Mouse (Mus musculus) gastrocnemius, adult 18-20 months (tissue): Measurements from ENCODE around the gene Zfp810. TPM values are rescaled to one million over a fixed set of nuclear protein-coding genes. Genes with fewer than 3 reads are reported as not detected.
A peak's percentile ranks its signal among the peaks of the same experiment; 100 is the strongest.
"Not testable (repeated sequence)": the region's sequence is repeated elsewhere in the genome, so short reads cannot be mapped to it uniquely, and the experiment has no call there.

Experiments
- DNase-seq: peaks from one replicate; pipeline ENCODE4 v3.0.0; 2021; ENCODE audit warnings: low spot score
- long read RNA-seq, 2 experiments: library from polyadenylated mRNA; stranded (forward); transcript quantifications; one replicate each; pipeline ENCODE4 v2.0.0; 2021
- total RNA-seq, 2 experiments: library from RNA; stranded (reverse); gene quantifications; 2 replicates each; pipeline ENCODE4 v1.2.3; 2021

The Zfp810 gene
- total RNA-seq = under 1 TPM; 0.34 to 0.36 TPM
- long read RNA-seq, experiment 1, partial matches to known transcripts = 0 of 1 reads
- long read RNA-seq, experiment 1, other reads (novel, unspliced or antisense) = 0 of 1 reads
- long read RNA-seq, experiment 2, partial matches to known transcripts = 0 of 1 reads
- long read RNA-seq, experiment 2, other reads (novel, unspliced or antisense) = 0 of 1 reads

DNA sequence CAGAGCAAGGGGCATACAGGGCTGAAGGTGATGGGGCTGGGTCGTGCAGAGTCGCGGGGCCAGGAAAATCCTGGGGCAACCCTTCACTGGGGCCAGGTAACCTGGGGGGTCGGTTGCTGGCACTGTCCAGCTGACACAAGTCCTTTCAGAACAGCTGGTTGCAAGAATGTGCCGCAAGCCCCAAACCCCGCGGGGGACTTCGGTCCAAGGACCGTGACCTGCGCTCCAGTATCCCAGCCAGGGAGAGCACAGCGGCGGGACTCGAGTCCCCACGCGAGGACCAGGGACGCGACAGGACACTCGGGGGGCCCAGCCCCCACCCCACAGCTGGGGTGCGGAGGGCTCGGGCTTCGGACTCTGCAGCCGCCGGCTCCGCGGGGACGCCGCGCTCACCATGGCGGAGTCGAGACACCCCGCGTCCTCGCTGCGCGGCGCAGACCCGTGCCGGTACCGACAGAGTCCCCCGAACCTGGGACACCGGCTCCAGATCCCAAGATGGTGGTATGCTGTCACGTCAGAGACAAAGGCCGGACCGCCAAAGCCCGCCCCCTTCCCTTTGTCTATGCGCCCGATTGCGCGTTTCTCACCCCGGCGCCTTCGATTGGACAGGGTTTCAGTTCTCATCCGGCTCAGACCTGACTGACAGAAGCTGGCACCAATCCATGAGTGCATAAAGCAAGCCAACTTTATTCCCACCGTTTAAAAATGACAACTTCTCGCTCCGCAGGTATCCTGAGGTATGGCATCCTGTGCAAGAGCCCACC is at the start of gene Zfp810:
Zfp810 (minus strand) TSS at position 493 of the 764 bp plus-strand sequence.
- peak; percentile 76 for DNase-seq

DNA sequence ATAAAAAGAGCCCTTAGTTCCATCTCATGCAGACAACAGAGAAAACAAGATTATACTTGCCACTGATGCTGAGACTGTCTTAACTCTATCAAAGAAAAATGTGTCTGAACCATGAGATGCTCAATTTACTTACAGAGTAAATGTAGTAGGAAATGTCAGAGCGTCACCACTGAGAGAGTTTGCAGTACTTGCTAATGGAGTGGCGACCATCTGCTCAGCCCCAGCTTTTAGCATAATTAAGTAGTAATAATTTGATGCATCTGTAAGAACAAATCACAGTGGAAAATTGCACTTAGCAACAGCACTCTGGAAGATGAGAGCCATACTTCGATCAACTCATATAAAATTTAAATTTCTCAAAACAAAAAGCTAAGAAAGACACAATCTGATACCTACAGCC is 48.5 kb upstream of the Zfp810 start:
- no peak for DNase-seq

DNA sequence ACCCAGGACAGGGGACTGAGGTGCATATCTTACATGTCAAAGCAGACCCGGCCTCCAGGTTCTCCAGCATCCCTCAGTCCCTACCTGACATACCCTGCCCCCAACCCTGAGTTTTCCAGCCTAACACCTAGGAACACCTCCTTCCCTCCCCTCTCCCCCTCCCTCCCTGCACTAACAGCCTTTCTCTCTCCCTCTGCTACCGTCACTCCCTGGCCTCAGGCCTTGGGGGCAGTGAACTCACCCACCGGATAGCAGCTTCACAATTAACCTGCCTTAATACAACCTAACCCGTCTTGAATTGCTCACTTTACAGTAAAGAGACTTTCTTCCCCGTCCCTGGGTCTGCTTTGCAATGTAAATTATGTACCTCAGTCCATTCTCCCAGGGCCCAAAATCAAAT is 46.5 kb upstream of the Zfp810 start:
- DNase-seq = no peak

DNA sequence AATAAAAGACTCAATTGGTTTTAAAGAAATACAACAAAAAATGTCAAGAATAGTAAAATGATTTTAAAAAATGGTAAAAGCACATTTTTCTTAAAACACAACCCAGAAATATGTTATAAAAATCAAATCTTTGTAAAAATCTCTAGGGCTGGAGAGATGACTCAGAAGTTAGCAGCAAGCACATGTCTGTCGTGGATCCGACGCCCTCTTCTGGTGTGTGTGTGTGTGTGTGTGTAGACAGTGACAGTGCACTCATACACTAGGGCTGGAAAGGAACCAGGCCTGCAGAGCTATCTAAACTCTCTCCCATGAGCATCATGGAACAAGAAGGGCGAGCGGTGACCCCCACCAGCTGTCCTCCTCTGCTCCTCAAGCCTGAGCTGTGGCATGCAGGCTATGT is 46.0 kb upstream of the Zfp810 start:
- DNase-seq = no peak

DNA sequence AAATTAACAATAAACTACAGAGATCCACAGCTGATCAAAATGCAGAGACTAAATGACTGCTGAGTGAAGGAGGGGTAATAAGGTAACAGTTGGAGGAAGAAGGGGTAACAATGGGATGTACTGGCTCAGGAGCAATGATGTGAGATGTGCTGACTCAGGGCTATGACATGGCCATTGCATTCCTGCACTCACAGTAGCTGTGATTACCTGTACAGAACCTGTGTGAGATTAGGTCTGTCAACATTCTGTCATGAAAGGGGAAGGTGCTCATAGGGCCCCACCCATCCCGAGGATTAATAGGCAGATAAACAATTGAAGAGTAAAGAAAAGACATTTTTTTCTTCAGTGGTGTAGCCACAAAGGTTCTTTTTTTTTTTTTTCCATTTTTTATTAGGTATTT is 32.9 kb upstream of the Zfp810 start:
- no peak for DNase-seq

DNA sequence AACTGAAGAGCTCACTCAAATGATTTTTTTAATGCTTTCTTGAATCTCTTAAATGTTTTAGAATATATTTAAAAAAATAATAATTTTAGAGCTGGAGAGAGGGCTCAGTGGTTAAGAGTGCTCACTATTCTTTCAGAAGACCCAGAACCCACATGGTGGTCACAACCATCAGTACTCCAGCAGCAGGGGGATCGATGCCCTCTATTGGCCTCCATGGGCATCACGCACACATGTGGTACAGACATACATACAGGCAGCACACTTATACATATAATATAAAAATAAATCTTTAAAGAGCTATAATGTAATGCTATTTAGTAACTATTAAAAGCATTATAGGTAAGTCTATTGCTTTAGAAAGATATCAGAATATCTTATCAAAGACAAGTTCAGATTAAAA is 29.8 kb upstream of the Zfp810 start:
- DNase-seq = no peak

DNA sequence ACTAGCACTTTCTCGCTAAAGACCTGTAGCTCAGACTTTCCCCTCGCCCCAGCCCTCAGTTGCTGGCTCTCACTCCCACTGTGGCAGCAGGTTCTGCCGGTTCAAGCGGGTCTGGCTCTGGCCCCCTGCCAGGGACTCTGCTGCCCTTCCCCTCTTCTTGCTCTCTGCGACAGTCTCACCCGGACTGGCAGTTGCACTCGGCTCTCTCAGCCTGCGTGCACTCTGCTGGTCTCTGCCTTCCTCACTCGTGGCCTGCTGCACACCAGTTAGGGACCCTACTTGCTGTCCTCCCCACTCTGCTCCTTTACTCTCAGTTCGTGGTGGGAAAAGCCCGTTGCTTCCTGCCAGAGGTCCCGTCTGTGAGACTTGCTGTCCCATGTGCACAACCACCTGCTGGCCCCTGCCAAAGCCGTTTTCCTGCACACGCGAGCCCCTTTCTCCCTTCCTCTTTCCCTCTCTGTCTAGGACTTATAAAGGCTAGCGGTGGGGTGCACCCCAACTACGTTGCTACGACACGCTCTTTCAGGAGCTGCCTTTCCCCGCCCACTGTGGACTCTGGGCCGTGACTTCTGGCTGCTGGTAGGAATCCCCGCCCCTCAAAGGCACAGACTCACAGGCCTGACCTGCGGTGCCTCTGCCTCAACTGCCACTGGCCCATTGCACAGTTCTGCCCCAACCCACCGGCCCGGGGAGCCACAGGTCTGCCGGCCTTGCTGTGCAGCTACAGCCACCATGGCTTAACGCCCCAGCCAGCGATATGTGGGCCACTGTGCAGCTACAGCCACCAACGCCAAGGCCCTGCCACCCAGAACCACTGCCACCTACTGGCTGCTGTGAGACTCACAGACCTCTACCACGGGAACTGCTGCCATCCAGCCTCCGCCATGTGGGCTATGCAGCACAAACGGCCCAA is 20.3 kb upstream of the Zfp810 start:
- peak; percentile 82 for DNase-seq

DNA sequence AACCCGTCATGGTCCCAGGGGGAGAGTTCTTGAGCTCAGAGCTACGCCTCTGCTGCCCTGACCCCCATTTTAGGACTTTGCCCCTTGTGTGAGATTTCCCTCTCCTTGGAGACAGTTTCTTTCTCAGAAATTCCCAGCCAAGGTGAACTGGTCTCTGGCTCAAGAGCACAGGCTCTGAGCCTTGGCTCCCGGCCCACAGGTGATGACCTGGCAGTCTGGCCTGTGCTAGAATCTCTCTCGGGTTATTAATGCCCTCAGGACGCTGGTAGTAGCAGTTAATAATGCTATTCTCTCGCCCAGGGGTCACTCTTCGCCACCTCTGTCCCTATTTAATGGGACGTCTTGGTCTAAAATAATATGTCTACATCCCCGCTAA is 19.6 kb upstream of the Zfp810 start:
- no peak for DNase-seq

DNA sequence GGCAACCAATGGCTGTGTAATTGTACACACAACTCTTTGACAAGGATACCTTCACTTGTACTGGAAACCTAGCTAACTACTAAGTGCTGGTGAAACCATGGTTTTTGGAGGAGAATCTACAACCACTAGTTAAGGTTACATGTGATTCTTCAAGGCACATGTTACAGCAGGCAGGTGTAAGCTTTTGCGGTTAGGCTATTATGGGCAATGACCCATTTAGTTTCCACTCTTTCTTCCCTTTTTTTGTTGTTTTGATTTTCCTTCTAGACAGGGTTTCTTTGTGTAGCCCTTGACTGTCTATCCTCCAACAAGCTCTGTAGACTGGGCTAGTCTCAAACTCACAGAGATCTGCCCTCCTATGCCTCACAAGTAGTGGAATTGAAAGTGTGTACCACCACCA is 17.1 kb upstream of the Zfp810 start:
- DNase-seq = no peak

DNA sequence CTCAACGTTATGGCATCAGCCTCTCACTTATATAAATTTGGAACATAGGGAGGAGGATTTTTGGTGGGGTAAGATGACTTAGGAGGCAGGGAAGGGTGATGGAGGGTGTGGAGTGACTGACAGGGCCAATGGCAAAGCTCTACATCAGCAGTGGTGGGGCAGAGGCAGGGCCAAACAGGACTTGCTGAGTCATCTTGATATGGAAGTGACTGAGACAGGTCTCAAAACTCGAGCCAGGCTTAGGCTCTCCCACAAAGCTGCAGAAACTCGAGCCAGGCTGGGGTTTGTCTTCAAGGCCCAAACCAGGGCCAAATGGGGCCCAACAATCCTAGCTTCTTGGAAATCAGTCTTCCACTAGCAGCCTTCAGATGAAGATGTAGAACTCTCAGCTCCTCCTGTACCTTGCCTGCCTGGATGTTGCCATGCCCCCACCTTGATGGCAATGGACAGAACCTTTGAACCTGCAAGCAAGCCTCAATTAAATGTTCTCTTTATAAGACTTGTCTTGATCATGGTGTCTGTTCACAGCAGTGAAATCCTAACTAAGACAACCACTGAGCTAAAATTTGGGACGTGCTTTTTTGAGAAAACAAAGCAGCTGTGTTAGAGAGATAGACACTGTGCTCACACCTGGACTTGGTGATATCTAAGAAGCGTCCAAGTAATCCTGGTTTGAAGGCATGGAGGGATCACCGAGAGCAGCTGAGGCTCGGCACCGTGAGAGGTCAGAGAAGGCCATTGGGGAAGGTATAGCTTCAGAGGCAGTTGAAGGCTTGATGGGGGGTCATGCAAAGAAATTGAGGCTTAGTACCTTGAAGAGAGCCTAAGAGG is 15.1 kb upstream of the Zfp810 start:
- DNase-seq = no peak

DNA sequence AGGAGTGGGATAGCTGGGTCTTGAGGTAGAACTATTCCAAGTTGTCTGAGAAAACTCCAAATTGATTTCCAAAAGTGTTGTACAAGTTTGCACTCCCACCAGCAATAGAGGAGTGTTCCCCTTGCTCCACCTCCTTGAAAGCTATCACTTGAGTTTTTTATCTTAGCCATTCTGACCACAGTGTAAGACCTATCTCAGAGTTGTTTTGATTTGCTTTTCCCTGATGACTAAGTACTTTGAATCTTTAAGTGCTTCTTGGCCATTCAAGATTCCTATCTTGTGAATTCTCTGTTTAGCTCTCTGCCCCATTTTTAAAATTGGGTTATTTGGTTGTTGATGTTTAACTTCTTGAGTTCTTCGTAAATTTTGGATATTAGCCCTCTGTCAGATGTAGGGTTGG is 11.7 kb upstream of the Zfp810 start:
- DNase-seq = no peak

DNA sequence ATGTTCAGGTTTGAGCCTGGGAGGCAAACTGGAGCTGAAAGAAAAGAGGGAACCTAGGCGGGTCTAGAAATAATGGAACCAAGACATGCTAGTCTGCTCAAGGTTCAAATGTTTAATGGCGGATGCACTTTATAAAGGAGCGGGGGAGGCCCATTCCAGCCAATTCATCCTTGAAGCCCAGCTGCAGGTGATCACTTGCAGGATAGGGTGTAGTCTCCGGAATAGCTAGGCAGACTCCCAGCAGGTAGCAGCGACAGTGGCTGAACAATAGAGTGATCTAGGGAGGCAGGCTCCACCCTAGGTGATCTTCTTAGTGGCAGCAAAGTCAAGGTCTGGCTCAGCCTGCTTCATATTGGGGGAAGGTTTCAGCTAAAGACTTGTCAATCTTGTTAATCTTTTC is 8.6 kb upstream of the Zfp810 start:
- DNase-seq = not testable (repeated sequence)

DNA sequence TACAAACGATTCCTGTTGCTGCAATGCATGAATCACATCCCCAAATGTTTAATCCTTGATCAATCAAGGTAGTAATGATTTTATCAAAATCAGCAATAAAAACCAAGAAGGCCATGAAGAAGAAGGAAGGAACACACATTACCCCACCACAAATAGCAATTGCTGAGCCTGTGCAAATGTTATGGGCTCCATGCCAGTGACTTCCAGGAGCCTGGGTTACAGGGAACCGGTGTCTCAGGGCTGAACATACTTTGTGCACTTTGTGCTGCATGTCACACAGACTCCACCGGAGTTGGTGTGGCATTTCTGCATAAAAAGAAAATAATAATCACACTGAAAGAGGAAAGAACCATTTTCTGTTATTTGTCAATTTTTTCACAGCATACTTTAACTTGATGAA is 6.6 kb upstream of the Zfp810 start:
- DNase-seq = no peak

DNA sequence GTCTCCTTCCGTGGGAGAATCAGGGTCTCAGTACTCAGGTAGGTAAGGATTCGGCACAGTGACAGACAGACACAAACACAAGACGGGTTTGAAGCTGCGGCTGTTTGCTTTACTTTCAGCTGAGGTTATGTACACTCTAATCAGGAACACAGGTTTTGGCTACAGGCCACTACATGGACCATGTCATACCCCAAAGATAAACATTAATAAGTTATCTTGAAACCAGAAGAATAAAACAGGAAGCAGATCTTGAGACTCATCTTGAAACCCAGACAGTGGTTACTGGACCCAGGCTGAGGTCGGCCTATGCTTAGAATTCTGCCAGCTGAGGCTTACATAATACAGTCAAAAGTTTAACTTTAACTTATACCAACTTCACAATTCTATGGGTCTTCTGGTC is 5.8 kb upstream of the Zfp810 start:
- no peak for DNase-seq

DNA sequence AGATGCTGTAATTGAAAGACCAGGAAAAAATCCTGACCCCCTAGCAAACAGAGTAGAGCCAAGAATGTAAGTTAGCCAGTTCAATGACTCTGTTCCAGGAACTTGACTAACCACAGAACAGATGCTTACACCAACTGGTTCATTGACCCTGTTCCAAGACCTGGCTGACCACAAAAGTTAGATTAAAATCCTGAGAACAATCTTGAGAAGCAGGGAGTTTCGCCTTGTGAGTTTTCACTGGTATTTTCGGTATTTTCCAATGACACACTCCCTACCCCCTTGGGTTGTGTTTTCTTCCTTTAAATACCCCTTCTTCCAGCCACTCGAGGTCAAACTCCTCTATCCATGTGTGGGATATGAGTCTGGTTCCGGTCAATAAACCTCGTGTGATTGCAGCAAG is 2.2 kb upstream of the Zfp810 start:
- no peak for DNase-seq

DNA sequence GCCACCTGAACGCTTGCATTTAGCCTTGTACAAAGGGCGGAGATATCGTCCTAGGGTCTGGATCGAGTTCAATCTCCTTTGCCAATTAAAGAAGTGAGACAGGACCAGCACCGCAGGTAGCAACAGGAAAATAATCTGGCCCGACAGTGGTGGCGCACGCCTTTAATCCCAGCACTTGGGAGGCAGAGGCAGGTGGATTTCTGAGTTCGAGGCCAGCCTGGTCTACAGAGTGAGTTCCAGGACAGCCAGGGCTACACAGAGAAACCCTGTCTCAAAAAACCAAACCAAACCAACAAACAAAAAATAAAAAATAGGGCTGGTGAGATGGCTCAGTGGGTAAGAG is 443 bp upstream of the Zfp810 start:
- not testable (repeated sequence) for DNase-seq

DNA sequence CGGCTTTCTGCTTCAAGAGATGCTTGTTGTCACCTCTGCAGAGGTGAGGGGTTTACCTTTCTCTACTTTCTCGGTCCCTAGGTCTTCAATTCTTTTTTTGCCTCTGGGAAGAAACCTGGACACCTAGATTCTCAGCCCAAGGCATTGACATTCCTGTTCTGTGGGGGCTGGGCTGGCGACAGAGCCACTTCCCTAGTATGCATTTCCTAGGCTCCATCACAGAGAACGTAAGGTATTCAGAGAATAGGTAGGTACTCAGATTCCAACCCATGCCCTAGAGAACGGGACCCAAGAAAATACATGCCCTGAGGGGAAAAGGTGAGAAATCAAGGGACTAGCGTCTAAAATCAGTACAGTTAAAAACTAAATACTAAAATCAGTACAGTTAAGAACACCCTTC is 722 bp downstream of the Zfp810 start:
- DNase-seq = no peak

DNA sequence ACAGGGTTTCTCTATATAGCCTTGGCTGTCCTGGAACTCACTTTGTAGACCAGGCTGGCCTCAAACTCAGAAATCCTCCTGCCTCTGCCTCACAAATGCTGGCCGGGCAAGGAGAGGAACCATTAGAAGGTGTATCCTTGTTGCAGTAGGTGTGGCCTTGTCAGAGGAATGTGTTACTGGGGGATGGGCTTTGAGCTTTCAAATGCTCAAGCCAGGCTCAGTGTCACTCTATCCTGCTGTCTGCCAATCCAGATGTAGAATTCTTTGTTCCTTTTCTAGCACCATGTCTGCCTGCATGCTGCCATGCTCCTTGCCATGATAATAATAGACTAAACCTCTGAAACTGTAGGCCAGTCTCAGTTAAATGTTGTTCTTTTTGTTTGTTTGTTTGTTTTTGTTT is 5.2 kb downstream of the Zfp810 start:
- DNase-seq = no peak

DNA sequence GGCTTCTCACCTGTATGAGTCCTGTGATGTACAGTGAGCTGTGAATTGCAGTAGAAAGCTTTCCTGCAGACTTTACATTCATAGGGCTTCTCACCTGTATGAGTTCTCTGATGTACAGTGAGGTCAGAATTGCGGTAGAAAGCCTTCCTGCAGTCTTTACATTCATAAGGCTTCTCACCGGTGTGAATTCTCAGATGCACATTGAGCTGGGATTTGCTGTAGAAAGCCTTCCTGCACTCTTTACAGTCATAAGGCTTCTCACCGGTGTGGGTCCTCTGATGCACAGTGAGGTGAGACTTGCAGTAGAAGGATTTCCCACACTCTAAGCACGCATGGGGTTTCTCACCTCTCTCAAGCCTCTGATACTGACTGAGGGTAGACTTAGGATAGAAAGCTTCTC is 28.7 kb downstream of the Zfp810 start:
- DNase-seq = no peak

DNA sequence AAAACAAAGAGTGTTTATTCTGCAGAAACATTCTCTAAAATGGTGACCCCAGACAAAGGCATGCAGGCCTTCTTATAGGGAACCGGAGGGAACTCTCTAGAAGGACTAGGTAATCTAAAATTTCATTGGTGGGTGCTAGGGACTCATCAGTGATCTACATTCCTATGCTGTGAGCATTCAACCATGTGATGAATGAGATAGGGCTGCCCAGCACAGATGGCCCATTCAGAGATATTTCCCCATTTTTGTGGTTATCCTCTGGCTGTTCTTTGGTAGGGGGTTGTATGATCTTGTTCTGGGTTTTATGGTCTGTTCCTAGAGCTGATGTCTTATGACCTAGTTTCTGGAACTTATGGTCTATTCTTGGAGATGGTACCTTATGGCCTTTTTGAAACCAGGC is 38.6 kb downstream of the Zfp810 start:
- no peak for DNase-seq

DNA sequence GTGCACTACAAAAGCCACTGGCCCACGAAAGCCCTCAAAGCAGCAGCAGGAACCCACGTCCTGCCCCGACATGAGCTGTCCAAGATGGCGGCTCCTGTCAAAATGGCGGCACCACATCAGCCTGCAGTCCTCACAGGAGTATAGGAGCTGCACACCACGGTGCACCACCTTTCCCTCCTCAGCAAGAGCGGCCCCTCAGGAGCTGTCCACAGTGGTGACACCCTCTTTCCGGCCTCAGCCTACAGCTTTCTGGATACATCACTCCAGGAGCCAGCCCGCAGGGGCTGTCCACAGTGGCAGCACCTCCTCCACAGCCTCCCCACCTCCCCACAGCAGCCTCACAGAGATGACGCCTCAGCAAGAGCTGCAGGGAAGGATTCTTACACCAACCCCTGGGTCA is 44.8 kb downstream of the Zfp810 start:
- no peak for DNase-seq

DNA sequence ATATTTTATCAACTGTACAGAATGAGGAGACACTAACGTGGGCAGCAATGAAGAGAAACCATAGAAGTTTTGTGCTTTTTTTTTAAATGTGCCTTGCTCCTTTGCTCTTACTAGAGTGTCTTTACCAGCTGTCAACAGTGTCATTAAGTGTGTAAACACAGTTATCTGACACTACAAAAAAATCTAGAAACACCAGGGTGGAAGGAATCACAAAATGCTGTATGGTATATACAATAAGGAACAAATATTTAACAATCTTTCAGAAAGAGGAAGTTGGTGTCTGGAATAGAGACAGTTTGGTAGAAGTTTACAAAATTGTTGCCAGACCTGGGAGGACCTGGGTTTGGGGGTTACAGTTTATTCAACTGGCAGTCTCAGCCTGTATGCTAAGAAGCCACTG is 45.9 kb downstream of the Zfp810 start:
- no peak for DNase-seq
